Mouse (Mus musculus) mammary gland, adult 2 months (tissue): ENCODE results near the gene Tes3-ps. TPM values are rescaled to one million over a fixed set of nuclear protein-coding genes. Genes with fewer than 3 reads are reported as not detected.

Source experiments
- polyA plus RNA-seq: library from polyadenylated mRNA; depleted of rRNA; stranded (reverse); fragments of >200 nt; gene quantifications from 2 replicates; pipeline ENCODE4 v1.2.3, GENCODE M21; 2012; ENCODE audit warnings: low replicate concordance; rRNA removed

The Tes3-ps gene
- polyA plus RNA-seq: not detected in 2 replicates

GRCm38 (mm10) chr13:49492376-49493368, at the start of gene Tes3-ps:
TSS of gene Tes3-ps (plus strand) at chr13:49493318.

GRCm38 (mm10) chr13:49504510-49504909, 11.4 kb downstream of the Tes3-ps start, which contains the start of gene Ecm2:
TSS of gene Ecm2 (plus strand) at chr13:49504810.

DNA sequence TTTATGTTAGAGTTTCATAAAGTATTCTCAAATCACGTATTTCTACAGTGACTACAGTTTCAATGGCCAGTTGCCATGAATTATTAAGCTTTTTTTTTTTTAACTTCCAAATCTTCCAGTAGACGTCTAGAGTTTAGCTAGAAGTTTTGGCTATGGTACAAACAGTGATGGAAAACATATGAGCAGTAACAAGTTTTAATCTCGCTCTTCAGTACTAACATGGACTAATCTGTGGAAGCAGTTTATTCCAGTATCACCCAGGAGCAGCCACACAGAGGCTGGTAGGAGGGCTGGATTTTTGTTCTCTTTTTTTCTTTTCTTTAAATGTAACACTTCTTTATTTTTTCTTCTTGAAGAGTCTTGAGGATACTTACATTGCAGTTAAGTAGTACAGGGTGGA, 51.2 kb downstream of the Tes3-ps start, which contains the start of gene Aspn:
TSS of gene Aspn (plus strand) at position 165 of the 400 bp plus-strand sequence.

Other genes with a start within 250 kb of the Tes3-ps start
- gene Susd3, start 244.6 kb upstream of the Tes3-ps start, polyA plus RNA-seq: 19.3 and 36.4 TPM in 2 replicates
- 7.7 and 9.3 TPM in 2 replicates for gene Fgd3, start 173.0 kb upstream of the Tes3-ps start, polyA plus RNA-seq
- 30.5 and 30.6 TPM in 2 replicates for gene Bicd2, start 151.7 kb upstream of the Tes3-ps start, polyA plus RNA-seq
- gene Ippk, start 72.1 kb upstream of the Tes3-ps start, polyA plus RNA-seq: 3.4 and 7.4 TPM in 2 replicates
- gene Ecm2, start 11.5 kb downstream of the Tes3-ps start, polyA plus RNA-seq: 1.7 and 7.7 TPM in 2 replicates
- 0.91 and 4.6 TPM in 2 replicates for gene Aspn, start 51.1 kb downstream of the Tes3-ps start, polyA plus RNA-seq
- 0.39 and 1.1 TPM in 2 replicates for gene Omd, start 89.1 kb downstream of the Tes3-ps start, polyA plus RNA-seq
- gene Ogn, start 114.7 kb downstream of the Tes3-ps start, polyA plus RNA-seq: 7.8 and 26.1 TPM in 2 replicates
- gene Cenpp, start 159.5 kb downstream of the Tes3-ps start, polyA plus RNA-seq: 0.39 TPM in 1 of 2 replicates, not detected in the other
- gene Nol8, start 159.8 kb downstream of the Tes3-ps start, polyA plus RNA-seq: 0.80 and 2.0 TPM in 2 replicates
- 10.2 and 21.7 TPM in 2 replicates for gene Iars, start 188.8 kb downstream of the Tes3-ps start, polyA plus RNA-seq